Mouse (Mus musculus): ENCODE data around the gene Rapgef6.

The Rapgef6 gene

GRCm38 (mm10) chr11:54522529-54523430 is at the start of gene Rapgef6:
TSS of gene Rapgef6 (plus strand) at chr11:54522847.
- peak; percentile 99 for DNase-seq (ENCODE audit: low read depth, low spot score)

GRCm38 (mm10) chr11:54478414-54478813 is 44.2 kb upstream of the Rapgef6 start:
- DNase-seq (ENCODE audit: low read depth, low spot score): peak; percentile 7

DNA sequence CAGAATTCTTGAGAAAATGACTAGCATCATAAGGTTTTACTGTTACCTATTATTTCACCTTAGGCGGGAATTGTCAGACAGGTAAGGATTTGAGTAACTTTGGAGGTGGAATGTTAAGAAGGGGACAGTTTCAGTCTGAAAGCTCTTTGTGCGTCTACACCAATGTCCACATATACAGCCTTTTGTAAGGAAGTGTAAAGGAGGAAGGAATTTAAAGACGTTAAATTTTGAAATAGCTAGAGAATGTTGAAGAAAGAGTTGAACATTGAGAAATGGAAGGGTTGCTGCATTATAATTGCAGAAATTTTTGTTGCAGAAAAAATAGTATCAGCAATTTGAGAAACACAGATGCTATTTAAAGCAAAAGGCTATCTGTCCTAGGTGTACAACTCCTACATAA is 36.6 kb upstream of the Rapgef6 start:
- DNase-seq (ENCODE audit: low read depth, low spot score): no peak

GRCm38 (mm10) chr11:54491946-54492558 is 30.6 kb upstream of the Rapgef6 start:
- no peak for DNase-seq (ENCODE audit: low read depth, low spot score)

- DNase-seq (ENCODE audit: low read depth, low spot score): no peak
Observed at GRCm38 (mm10) chr11:54492559-54492958, 30.1 kb upstream of the Rapgef6 start.

- no peak for DNase-seq (ENCODE audit: low read depth, low spot score)
Observed at GRCm38 (mm10) chr11:54499838-54500237, 22.8 kb upstream of the Rapgef6 start.

DNA sequence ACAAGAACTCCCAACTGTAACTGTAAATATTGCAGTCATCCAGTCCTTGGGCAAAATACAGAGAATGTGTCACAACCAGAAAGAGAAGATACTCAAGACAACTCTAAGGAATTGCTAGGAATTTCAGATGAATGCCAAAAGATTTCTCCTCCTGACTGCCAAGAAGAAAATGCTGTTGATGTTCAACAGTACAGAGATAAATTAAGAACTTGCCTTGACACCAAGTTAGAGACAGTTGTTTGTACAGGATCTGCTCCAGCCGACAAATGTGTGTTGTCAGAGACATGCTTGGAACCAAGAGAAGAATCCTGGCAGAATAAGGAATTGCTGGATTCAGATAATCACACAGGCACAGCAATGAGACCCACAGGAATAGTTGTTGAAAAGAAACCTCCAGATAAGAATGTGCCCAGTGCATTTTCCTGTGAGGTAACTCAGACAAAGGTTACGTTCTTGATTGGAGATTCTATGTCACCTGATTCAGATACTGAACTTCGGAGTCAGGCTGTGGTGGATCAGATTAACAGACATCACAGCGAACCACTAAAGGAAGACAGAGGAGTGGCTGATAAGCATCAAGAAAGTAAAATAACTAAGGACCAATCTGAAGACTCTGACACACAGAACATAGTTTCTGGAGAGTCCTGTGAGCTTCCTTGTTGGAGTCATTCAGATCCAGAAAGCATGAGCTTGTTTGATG is 20.0 kb upstream of the Rapgef6 start:
- DNase-seq (ENCODE audit: low read depth, low spot score): no peak

DNA sequence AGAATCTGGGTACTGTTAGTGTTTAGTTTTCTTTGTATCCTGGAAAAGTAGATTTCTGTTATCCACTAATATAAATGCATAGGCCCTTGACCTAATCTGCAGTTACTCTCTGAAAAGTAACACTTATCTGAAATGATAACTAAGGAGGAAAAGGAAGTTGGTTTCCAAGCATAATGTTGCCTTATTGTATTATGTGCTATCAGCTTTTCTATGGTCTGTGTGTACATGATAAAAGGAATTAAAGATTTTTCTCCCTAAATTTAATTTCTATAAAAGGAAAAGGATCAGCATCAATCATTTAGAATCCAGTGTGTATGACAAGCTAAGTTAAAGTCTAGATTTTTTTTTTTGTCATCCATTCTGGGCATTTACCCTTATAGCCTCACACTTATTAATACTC is 9.1 kb upstream of the Rapgef6 start:
- DNase-seq (ENCODE audit: low read depth, low spot score): no peak

- no peak for DNase-seq (ENCODE audit: low read depth, low spot score)
Observed at GRCm38 (mm10) chr11:54521927-54522528, 619 bp upstream of the Rapgef6 start.

GRCm38 (mm10) chr11:54523431-54524001 is 869 bp downstream of the Rapgef6 start:
- DNase-seq (ENCODE audit: low read depth, low spot score): no peak

- DNase-seq (ENCODE audit: low read depth, low spot score): no peak
Observed at GRCm38 (mm10) chr11:54528002-54528401, 5.4 kb downstream of the Rapgef6 start.

DNA sequence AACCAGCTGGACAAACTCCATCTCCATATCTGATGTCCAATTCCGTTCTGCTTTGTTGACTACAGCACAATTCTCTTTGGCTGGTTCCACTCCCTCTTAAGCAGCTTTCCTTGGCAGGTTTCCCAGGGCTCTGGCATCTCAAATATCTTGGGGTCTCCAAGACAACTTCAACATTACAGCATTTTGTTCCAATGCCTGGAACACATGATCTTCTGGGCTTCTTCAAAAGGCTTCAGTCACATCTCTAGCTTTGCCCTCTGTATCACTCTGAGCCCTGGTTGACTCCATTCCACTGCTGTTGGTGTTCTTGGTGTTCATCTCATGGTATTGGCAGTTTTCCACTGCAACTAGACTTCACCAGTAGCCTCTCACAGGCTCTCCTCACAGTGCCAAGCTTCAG is 7.7 kb downstream of the Rapgef6 start:
- DNase-seq (ENCODE audit: low read depth, low spot score): no peak

GRCm38 (mm10) chr11:54530916-54531315 is 8.3 kb downstream of the Rapgef6 start:
- DNase-seq (ENCODE audit: low read depth, low spot score): no peak

DNA sequence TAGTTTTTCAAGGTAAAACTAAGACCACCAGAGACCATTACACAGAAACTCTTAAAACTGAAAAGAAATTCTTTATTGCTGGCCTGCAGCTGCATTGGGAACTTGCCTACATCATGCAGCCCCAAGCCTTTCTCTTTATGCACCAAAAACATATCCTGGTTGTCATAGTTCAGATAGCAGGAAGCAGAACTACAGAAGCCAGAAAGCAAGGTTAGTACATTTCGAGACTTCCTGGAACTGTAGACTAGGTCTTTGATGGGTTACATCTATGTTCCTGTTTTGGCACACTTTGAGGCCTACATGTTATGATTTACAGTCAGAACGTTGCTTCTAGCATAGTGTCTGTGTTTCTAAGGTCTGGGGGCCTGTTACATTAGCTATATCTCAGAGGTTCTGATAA is 11.2 kb downstream of the Rapgef6 start:
- no peak for DNase-seq (ENCODE audit: low read depth, low spot score)

GRCm38 (mm10) chr11:54534871-54535270 is 12.2 kb downstream of the Rapgef6 start:
- peak; percentile 38 for DNase-seq (ENCODE audit: low read depth, low spot score)

GRCm38 (mm10) chr11:54539031-54539430 is 16.4 kb downstream of the Rapgef6 start:
- no peak for DNase-seq (ENCODE audit: low read depth, low spot score)

DNA sequence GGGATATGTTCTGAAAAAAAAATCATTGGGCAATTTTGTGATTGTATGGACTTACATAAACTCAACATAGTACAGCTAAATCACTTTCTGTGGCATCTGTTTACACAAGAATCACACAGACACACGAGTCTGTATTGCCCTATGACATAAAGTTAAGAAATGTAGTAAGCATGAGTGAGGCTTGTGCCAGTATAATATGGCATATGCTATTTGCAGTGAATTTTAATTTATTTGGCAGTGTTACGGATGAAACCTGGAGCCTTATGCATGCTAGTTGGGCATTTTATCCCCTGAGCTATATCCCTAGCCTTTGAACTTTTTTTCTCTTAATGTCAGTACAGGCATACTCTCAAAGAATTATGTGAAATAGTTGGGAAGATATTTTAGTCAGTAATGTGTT is 16.8 kb downstream of the Rapgef6 start:
- DNase-seq (ENCODE audit: low read depth, low spot score): no peak

GRCm38 (mm10) chr11:54540328-54540727 is 17.7 kb downstream of the Rapgef6 start:
- DNase-seq (ENCODE audit: low read depth, low spot score): no peak

DNA sequence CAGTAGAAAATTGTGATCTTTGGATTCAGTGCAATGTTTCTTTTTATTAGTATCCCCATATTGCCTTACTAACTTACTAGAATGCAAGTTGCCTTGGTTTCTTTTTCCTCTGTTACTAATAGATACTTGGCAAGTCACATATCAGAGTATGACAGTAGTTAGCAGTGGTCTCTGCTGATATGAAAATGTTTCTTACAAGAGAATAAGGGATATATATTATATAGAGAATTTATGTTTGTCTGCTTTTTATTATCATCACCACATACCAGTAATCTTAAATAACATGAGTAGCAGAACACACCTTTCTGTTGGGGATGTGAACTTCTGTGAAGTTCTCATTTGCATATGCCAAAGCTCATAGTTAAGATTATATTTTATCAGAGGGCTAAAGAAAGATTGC is 19.8 kb downstream of the Rapgef6 start:
- no peak for DNase-seq (ENCODE audit: low read depth, low spot score)

- DNase-seq (ENCODE audit: low read depth, low spot score): no peak
Observed at GRCm38 (mm10) chr11:54554970-54555369, 32.3 kb downstream of the Rapgef6 start.

GRCm38 (mm10) chr11:54562761-54563160 is 40.1 kb downstream of the Rapgef6 start:
- no peak for DNase-seq (ENCODE audit: low read depth, low spot score)

GRCm38 (mm10) chr11:54567959-54568358 is 45.3 kb downstream of the Rapgef6 start:
- DNase-seq (ENCODE audit: low read depth, low spot score): no peak

Measured in WW6 (cell line).